Mouse (Mus musculus) gastrocnemius, adult 8-10 months (tissue): ENCODE results near the gene Pgap2. TPM values are rescaled to one million over a fixed set of nuclear protein-coding genes. Genes with fewer than 3 reads are reported as not detected.

Experiments
- DNase-seq, 2 experiments: peaks; one replicate each; pipeline ENCODE4 v3.0.0; 2022; ENCODE audit warnings: low spot score in 2 of 2
- total RNA-seq, 4 experiments: library from RNA; stranded (reverse); gene quantifications; 2 replicates each; pipeline ENCODE4 v1.2.4; 2022

Gene Pgap2
- total RNA-seq, result 10 to 100 TPM; 22.9 to 25.7 (median 25.0) TPM

DNA sequence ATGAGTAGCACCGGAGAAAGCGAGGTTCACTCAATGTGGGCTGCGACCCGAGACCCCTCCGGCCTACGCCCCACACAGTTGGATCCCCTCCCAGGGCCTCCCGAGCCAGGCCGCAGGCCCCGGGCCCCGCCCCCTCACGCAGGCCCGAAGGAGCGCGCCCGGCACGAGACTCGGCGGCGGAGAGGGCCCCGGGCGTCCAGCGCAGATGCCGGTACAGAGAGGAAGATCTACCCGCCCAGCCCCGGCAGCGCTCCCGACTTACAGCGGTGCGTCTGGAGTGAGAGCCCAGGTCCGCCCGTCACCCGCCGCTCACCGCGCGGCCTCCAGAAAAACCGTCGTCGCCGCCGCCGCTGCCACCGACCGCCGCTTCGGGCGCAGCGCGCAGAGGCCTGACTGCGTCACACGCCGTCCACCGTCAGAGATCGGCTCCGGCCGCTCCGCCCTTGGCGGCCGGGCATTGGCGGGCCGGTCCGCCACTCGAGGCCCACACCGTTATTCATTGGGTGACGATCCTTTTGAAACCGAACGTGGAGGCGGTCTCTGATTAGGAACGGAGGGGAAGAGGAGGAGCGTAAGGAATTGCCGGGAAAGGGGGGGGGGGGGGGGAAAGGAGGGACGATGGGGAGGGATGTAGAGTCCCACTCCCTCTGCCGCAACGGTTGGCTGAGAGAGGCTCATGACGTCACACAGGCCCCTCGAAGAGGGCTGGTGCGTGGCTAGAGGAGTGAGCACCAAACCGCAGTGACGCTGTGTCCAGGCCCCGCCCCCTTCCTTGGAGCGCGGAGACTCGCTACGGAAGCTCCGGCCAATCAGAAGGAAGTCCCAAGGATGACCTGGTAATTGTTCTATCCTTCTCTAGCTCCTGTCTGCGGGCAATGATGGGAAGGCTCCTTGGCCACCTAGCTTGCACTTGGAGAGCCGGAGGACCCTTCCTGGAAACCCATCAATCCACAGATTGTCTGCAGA is at the start of gene Pgap2, which contains the start of gene Nup98:
Pgap2 (plus strand) TSS at position 453 of the 966 bp plus-strand sequence.
Nup98 (minus strand) TSS at position 421 of the 966 bp plus-strand sequence.
- peak; percentile 97 to 98 for DNase-seq

GRCm38 (mm10) chr7:102170300-102170699 is 39.7 kb upstream of the Pgap2 start:
- no peak for DNase-seq

DNA sequence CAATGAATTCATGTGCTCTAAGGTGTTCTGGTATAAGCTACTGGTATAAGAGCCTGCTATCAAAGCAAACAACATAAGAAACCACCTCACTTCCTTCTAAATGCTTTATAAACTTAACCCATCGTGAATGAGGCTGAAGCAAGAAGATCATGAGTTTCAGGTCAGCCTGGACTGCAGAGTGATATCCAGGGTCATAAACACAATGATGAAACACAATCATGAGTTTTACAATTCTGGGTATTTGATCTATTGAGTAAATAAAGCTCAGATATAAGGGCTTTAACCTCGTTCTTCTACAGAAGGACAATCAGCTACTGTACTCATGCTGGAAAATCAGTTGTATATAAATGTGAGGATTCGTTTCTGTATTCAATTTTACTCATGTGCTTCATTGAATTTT is 26.2 kb upstream of the Pgap2 start:
- DNase-seq, result no peak

- no peak for DNase-seq
Measured at GRCm38 (mm10) chr7:102192356-102192755, 17.7 kb upstream of the Pgap2 start.

DNA sequence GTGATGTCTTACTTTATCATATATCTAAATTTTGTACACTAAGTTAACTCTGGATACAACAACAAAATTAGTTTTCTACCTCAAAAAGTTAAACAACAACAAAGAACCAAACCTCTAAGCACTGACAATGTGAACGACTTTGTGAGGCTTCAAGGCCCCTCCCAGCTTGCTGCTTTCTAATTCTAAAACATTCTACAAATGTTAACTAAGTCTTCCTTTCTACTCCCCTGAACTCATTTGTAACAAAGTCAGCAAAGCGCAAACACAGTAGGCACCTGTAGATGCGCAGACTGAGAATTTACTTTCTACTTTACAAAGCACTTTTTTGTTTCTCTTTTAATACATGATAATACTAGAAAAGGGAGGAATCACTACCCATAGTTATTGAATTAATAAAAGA is 9.4 kb upstream of the Pgap2 start:
- no peak for DNase-seq

- no peak for DNase-seq
Measured at GRCm38 (mm10) chr7:102200996-102201785, 8.8 kb upstream of the Pgap2 start.

DNA sequence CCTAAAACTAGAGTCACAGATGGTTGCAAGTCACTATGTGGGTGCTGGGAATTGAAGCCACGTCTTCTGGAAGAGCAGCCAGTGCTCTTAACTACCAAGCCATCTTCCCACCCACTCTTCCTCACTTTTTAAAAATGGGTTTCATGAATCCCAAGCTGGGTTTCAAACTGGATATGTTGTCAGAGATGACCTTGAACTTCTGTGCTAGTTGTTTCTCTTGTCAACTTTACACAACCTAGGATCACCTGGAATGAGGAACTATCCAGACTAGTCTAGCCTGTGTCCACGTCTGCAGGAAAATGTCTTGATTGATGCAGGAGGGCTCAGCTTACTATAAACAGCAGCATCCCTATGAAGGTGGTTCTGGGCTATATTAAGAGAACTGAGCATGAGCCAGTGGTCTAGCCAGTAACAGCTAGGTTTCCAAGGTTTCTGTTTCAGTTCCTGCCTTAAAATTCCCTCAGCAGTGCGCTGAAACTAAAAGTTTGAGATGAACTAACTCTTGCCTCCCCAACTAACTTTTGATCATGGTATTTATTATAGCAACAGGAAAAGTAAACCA is 5.6 kb upstream of the Pgap2 start:
- no peak for DNase-seq

GRCm38 (mm10) chr7:102205646-102206045 is 4.4 kb upstream of the Pgap2 start:
- no peak for DNase-seq

- no peak for DNase-seq
Measured at GRCm38 (mm10) chr7:102208806-102209363, 1.1 kb upstream of the Pgap2 start.

GRCm38 (mm10) chr7:102211071-102211470 is 1.1 kb downstream of the Pgap2 start:
- no peak for DNase-seq

DNA sequence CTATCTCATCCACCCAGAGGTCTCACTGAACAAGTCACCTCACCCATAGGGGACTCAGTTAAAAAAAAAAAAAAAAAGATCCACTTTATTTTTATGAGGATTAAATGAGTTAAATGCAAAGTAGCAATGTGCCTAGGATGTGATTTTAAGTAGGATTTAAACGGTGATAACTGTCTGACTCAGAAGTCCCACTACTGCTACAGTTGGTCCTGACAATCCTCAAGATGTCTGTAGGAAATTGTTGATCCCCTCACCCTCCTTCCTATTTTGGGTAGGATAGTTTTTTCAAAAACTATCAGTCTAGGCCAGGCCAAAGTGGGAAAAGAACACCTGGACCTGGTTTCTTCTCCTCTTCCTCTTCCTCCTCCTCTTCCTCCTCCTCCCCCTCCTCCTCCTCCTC is 11.9 kb downstream of the Pgap2 start:
- no peak for DNase-seq

DNA sequence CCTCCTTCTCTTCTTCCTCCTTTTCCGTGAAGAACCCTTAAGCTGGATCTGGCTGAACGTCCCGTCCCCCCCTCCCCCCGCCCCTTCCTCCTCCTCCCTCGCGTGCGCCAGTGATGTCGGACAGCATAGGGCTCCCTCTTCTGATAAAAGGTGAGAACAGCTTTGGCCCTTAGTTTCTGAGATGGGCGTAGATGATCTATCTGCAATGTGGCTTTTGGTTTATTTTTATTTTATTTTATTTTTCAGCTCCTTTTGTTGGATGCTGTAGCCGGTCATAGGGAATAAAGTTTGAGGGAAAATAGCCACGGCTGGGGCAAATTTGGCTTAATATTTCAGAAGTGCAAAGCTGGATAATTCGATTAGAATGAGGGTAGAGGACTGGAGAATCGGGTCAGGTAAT is 12.3 kb downstream of the Pgap2 start:
- no peak for DNase-seq

DNA sequence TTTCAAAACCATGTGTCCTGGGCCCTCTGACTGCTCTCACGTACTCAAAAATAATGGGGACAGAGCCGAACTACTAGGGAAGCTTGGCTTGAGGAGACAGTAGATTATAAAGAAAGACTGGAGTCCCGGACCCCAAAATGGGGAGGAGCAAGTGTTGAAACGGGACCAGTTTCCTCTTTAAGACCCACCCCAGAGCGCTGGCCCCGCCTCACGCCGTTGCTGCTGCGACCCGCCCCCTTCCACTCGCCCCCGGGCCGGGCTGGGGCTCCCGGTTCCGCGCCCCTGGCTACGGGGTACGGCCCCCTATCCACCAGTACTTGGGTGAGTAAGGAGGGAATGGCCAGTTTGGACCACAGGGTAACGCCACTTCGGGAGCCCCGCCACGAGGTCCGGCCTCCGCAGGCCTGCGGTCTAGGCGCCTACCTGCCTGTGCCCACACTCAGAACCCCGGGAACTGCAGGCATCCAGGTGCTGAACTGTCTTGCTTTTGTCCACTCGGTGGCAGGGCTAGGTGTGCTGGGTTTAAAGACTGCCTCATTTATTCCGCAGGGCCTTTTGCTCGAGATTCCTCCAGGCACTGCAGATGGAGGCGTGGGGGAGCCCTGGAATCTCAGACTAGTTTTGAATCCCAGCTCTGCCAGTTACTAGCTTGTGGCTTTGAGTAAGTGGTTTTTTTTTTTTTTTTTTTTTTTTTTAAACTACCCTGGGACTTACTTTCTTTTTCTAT is 13.0 kb downstream of the Pgap2 start:
- peak; percentile 36 to 50 for DNase-seq

DNA sequence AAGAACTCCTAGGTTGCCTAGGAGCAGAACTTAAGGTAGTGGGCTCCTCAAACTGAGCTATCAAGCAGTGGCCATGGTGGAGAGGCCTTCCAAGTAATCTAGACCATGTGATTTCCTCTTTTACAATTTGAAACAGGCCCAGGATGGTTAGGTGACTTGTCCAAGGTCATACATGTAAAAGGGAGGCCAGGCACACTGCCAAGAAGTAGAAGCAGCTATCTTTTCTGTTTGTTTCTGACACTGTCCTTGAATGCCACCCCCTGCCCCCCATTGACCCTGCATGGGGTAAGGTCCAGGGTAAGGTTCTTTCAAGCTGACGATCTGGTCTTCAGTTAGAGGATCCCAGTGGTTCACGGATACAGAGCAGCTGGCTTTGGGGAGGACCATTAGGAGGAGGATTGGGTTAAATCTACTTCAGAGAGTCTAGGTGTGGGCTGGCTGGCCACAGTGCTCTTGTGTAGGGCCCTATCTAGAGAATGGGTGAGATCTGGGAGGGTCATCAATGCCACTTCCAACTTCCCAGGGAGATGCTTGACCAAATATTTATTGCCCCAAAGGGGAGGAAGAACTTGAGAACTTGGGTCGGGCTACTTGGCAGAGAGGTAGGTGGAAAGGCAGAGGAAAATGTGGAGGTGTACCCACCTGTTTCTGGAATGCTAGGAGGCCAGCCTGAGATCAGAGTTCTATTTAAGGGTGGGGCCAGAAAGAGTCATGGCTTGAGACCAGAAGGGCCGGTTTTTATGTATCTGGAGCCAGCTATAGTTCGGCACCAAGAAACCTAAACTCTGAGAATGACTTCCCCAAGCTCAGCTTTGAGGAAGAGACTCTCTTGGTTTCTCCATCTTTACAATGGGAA is 14.1 kb downstream of the Pgap2 start:
- no peak for DNase-seq

DNA sequence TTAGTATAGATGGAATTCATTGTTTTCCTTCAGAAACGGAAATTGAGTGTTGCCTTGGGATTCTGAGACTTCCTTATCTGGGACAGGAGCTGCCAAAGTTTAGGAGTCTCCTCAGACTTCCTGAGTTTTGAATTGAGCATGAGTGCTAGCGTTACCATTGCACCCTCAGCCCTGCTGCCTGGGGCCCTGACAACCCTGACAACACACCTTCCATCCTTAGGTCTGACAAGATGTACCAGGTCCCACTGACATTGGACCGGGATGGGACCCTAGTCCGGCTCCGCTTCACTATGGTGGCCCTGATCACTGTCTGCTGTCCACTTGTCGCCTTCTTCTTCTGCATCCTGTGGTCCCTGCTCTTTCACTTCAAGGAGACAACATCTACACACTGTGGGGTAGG is 16.0 kb downstream of the Pgap2 start:
- no peak for DNase-seq

GRCm38 (mm10) chr7:102228049-102228670 is 18.2 kb downstream of the Pgap2 start:
- DNase-seq, result no peak

GRCm38 (mm10) chr7:102229814-102230213 is 19.8 kb downstream of the Pgap2 start:
- DNase-seq, result no peak

- DNase-seq, result no peak
Measured at GRCm38 (mm10) chr7:102233059-102233458, 23.1 kb downstream of the Pgap2 start.

- no peak for DNase-seq
Measured at GRCm38 (mm10) chr7:102238686-102239286, 28.8 kb downstream of the Pgap2 start.
